Mouse (Mus musculus): Measurements from ENCODE around the gene Mrm2.

GRCm38 (mm10) chr5:140288287-140288686, 43.4 kb downstream of the Mrm2 start:
- no peak for TF ChIP-seq CTCF (IDR thresholded peaks at IDR 0.05; ENCODE audit: low read depth, low read length)
- TF ChIP-seq EP300 (IDR thresholded peaks at IDR 0.05; ENCODE audit: insufficient read depth, low read depth, low read length): no peak
- no peak for TF ChIP-seq POLR2A (IDR thresholded peaks at IDR 0.05; ENCODE audit: insufficient read depth, low read length)

All from ES-Bruce4 (cell line).